Mouse (Mus musculus): Measurements from ENCODE around the gene Mrpl38.
A peak's percentile ranks its signal among the peaks of the same experiment; 100 is the strongest.
"Not testable (repeated sequence)": the region's sequence is repeated elsewhere in the genome, so short reads cannot be mapped to it uniquely, and the experiment has no call there.

Gene Mrpl38

GRCm38 (mm10) chr11:116093771-116094565, 44.7 kb downstream of the Mrpl38 start:
- DNase-seq (ENCODE audit: low read depth, low spot score) = no peak

DNA sequence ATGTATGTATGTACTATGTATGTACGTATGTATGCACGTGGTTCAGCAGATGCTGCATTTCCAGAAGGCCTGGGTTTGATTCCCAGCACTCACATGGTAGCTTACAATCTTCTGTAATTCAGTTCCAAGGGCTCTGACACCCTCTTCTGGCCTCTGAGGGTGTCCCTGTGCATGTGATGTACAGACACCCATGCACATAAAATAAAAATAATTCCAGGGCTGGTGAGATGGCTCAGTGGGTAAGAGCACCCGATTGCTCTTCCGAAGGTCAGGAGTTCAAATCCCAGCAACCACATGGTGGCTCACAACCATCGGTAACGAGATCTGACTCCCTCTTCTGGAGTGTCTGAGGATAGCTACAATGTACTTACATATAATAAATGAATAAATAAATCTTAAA, 45.7 kb downstream of the Mrpl38 start:
- DNase-seq (ENCODE audit: low read depth, low spot score) = not testable (repeated sequence)

DNA sequence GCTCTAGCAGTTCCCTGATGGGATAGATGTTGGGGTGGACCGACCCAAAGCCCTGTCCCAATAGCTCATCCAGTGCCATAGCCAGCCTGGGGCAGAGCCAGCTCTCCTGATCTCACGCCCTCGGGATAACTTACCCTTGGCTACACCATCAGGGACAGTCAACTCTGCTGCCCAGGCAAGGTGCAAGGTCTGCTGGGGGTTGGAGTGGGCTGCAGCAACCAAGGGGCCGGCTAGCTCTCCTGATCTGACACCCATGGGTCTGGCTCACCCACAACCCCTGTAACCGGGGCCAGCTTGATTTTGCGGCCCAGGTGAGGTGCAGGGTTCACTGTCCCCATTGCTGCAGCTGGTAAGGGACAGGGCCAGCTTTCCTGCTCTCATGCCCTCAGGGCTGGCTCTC, 47.1 kb downstream of the Mrpl38 start:
- no peak for DNase-seq (ENCODE audit: low read depth, low spot score)

GRCm38 (mm10) chr11:116089545-116089944, 49.1 kb downstream of the Mrpl38 start:
- DNase-seq (ENCODE audit: low read depth, low spot score) = no peak

DNA sequence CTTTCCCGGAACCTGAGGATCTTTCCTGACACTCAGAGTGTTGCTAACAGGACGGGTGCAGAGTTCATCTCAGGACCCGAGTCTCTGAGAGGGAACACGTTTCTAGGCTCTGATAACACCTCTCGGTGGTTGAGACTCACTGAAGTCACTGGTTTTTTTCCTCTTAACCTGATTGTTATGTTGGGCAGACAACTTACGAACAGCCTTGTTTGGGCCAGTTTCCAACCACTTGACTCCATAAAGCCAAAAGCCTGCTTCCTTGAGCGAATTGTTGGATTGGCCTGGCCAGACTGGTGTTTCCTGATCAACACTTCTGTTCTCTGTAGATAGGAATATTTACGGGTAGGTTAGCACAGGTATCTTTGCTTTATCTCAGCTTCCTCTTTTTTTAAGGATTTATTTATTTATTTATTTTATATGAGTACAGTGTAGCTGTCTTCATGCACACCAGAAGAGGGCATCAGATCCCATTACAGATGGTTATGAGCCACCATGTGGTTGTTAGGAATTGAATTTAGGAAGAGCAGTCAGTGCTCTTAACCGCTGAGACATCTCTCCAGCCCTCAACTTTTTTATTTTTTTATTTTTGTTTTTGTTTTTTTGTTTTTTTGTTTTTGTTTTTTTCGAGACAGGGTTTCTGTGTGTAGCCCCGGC, 49.8 kb downstream of the Mrpl38 start:
- no peak for DNase-seq (ENCODE audit: low read depth, low spot score)

DNA sequence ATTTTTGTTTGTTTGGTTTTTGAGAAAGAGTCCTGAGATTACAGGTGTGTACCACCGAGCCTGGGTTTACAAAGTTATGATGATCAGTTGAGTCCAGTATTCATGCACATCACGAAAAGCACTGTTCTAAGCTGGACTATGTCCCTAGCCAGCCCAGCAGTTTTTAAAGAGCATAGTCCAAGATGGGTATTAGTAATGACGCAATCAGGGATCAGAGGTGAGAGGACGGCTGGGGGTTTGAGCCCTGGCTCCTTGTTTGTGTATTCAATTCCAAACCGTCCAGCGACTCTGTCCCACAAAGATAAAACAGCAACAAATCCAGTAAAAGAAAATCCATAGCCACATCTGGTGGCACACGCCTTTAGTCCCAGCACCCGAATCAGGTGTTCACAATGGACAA, 50.5 kb downstream of the Mrpl38 start:
- DNase-seq (ENCODE audit: low read depth, low spot score) = no peak

DNA sequence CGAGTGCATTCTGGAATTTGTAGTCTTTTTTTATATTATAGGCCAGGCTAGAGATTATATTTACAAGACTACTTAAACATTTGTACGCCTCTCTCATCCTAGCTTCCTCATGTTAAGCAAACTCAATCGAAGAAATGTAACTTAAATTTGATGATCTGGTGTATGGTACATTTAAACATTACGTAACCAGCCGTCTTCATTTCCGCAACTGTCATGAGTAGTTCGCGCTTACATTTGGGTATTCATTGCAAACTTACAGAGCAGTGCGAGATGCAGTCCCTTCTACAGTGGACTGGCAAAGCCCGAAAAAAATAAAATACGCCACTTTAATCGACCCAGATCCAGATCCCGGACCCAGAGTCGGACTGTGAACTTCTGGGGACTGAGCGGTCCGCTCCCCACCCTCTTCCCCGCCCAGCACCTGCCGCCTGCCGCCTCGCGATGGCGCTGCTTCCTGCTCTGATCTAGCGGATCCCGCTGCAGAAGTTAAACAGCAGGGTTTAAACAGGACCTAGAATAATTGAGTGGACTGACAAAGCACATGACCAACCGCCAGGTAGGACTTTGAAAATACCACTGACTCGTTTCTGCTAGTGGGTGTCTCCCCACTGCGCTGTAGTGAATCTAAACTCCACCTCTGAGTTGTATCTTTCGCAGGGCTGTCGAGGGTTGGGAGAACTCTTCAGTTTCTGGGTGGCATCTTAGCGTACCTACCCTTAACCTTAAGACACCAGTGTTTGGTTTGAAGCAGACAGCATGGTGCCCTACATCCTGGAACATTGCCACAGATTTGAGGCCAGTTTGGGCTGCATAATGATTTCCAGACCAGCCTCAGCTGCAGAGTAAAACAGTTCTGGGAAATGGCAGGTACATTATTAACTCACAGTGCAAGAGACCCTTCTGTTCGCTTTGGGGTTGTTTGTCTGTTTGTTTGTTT, 51.2 kb downstream of the Mrpl38 start:
- peak; percentile 84 for DNase-seq (ENCODE audit: low read depth, low spot score)

- DNase-seq (ENCODE audit: low read depth, low spot score) = peak; percentile 99
Measured at GRCm38 (mm10) chr11:116086258-116087193, 52.1 kb downstream of the Mrpl38 start, which contains the start of gene Wbp2. Wbp2 (minus strand) TSS chr11:116086995.

DNA sequence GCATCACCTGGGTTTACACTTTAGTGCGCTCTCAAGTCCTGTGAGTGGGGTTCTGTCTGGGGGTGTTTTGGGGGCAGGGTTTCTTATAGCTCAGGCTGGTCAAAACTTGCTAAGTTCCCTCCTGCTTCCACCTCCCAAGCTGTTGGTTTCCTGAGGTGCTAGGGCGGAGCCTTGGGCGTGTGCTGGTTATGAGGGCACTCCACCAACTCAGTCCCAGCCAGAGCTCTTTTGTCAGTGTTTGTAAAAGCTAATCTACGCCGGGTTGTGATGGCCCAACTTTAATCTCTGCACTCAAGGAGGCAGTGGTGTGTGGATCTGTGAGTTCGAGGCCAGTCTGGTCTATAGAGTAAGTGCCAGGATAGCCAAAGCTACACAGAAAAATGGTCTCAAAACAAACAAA, 54.5 kb downstream of the Mrpl38 start:
- DNase-seq (ENCODE audit: low read depth, low spot score) = no peak

- DNase-seq (ENCODE audit: low read depth, low spot score) = no peak
Measured at GRCm38 (mm10) chr11:116083096-116083672, 55.5 kb downstream of the Mrpl38 start.

All from forelimb bud, embryonic 11.5 days (tissue).